In the genomic region with DNA sequence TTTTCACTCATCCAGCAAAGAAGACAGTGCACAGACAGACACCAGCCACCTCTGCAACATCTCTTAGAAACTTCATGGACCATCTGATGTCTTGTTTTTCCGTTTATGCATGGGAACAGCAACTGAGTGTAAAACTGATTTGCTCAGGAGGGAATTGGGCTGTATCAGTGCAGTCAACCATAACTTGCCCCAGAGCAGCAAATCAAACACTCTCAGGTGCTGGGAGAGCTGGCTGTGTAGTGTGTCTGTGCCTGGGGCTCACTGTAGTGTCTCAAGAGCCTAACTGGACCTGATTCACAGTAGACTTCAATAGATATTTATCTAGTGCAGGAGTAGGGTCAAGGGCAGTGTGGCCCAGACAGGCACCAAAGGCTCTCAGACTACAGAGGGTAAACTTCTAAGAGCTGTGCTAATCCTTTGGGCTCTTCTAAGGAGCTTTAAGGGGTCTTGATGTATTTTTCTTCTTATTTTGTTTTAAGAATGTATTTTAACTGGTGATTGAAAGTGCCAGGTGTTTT, we compare ENCODE assay signal across 19 mouse cellular contexts. TPM values are rescaled to one million over a fixed set of nuclear protein-coding genes. Genes with fewer than 3 reads are reported as not detected.
DNase-seq lines count a peak whose midpoint lies in the region; ATAC-seq and TF ChIP-seq lines count a peak whose summit lies in the region.
"Had no signal": no experiment of that assay in that cellular context is flagged by ENCODE, and none has a peak within 500 bp of the region (broad histone marks: within the 10 kb centered on the region; RNA-seq: fewer than 3 reads in every experiment).

No protein-coding gene starts in this region.

- no peak overlapping the region for H3K4me3 ChIP-seq in liver, adult 2 months (ENCODE audit: insufficient read depth, low read depth, low read length)
- no peak overlapping the region for H3K4me3 ChIP-seq in liver, embryonic 11.5 days (ENCODE audit: low read depth, low read length)
- H3K4me3 ChIP-seq in lung, embryonic 16.5 days (ENCODE audit: low read length), result no peak overlapping the region
- H3K4me3 ChIP-seq in lung, adult 2 months (replicated peaks; ENCODE audit: extremely low read depth, low read depth, low read length), result no peak overlapping the region
- H3K4me3 ChIP-seq in liver, postnatal 0 days (ENCODE audit: low read depth, low read length), result no peak overlapping the region
- H3K4me3 ChIP-seq: embryonic facial prominence, embryonic 13.5 days; forebrain, embryonic 12.5 days; heart, adult 2 months; heart, embryonic 12.5 days; hindbrain, embryonic 10.5 days had no signal

- no peaks in the 10 kb centered on the region for H3K79me2 ChIP-seq in liver, adult 2 months (ENCODE audit: control insufficient read depth, insufficient read depth, low read length)

- H3K27ac ChIP-seq in liver, adult 2 months (replicated peaks; ENCODE audit: insufficient read depth, low read depth, low read length), result peak overlapping the region; percentile 74
- no peak overlapping the region for H3K27ac ChIP-seq in liver, embryonic 11.5 days (ENCODE audit: low read depth, low read length)
- H3K27ac ChIP-seq in lung, embryonic 16.5 days (ENCODE audit: low read length), result peak overlapping the region; percentile 25; the same call in 1 of the 2 replicates
- peak overlapping the region; percentile 17 for H3K27ac ChIP-seq in liver, postnatal 0 days (ENCODE audit: low read depth)
- H3K27ac ChIP-seq: embryonic facial prominence, embryonic 13.5 days; forebrain, embryonic 12.5 days; heart, adult 2 months; hindbrain, embryonic 10.5 days had no signal

- H3K27me3 ChIP-seq in liver, adult 2 months (ENCODE audit: control insufficient read depth, insufficient read depth, low read length), result no peaks in the 10 kb centered on the region
- no peaks in the 10 kb centered on the region for H3K27me3 ChIP-seq in liver, embryonic 11.5 days (replicated peaks; ENCODE audit: control insufficient read depth, insufficient read depth, low read length)
- H3K27me3 ChIP-seq in lung, embryonic 16.5 days (ENCODE audit: control insufficient read depth, insufficient read depth, low read depth, low read length), result no peaks in the 10 kb centered on the region
- no peaks in the 10 kb centered on the region for H3K27me3 ChIP-seq in liver, postnatal 0 days (ENCODE audit: insufficient read depth, low read length)
- H3K27me3 ChIP-seq: CH12.LX; embryonic facial prominence, embryonic 13.5 days; forebrain, embryonic 12.5 days; heart, embryonic 12.5 days; Patski had no signal

- H3K4me1 ChIP-seq in liver, adult 2 months (ENCODE audit: control insufficient read depth, insufficient read depth, low read length), result peaks cover 8% of the 10 kb centered on the region; the same call in 1 of the 2 replicates
- no peaks in the 10 kb centered on the region for H3K4me1 ChIP-seq in liver, embryonic 11.5 days (replicated peaks; ENCODE audit: control insufficient read depth, insufficient read depth, low read length)
- no peaks in the 10 kb centered on the region; the same call in 1 of the 2 replicates for H3K4me1 ChIP-seq in lung, embryonic 16.5 days (replicated peaks; ENCODE audit: control insufficient read depth, insufficient read depth, low read length)
- H3K4me1 ChIP-seq in lung, adult 2 months (ENCODE audit: control insufficient read depth, insufficient read depth, low read length), result no peaks in the 10 kb centered on the region
- H3K4me1 ChIP-seq in liver, postnatal 0 days (ENCODE audit: insufficient read depth), result no peaks in the 10 kb centered on the region
- H3K4me1 ChIP-seq: forebrain, embryonic 12.5 days; heart, embryonic 12.5 days had no signal

- no peak for ATAC-seq in liver, embryonic 11.5 days (replicated peaks; ENCODE audit: low FRiP score)
- ATAC-seq in lung, embryonic 16.5 days (ENCODE audit: low read depth), result peak; percentile 81
- 0 out of 2 replicates have a peak, but pooled peaks have one; percentile 36 for ATAC-seq in liver, postnatal 0 days
- ATAC-seq: activated CD4-positive, CD25-positive, alpha-beta regulatory T cell, adult 4 months; forebrain, embryonic 16.5 days had no signal

- TF ChIP-seq POLR2A in liver, adult 2 months (IDR thresholded peaks at IDR 0.05; ENCODE audit: extremely low read depth, insufficient read depth, low read length), result no peak
- TF ChIP-seq POLR2A in lung, adult 2 months (IDR thresholded peaks at IDR 0.05; ENCODE audit: borderline replicate concordance, extremely low read depth, low read depth, low read length), result no peak

- H3K36me3 ChIP-seq in liver, adult 2 months (ENCODE audit: control insufficient read depth, insufficient read depth, low read length), result no peaks in the 10 kb centered on the region
- H3K36me3 ChIP-seq in liver, embryonic 11.5 days (ENCODE audit: control insufficient read depth, insufficient read depth, low read length), result no peaks in the 10 kb centered on the region
- no peaks in the 10 kb centered on the region for H3K36me3 ChIP-seq in lung, embryonic 16.5 days (ENCODE audit: control insufficient read depth, insufficient read depth, low read length)
- H3K36me3 ChIP-seq in liver, postnatal 0 days (replicated peaks; ENCODE audit: insufficient read depth, low read length), result no peaks in the 10 kb centered on the region
- H3K36me3 ChIP-seq: embryonic facial prominence, embryonic 13.5 days; forebrain, embryonic 12.5 days; heart, embryonic 12.5 days; hindbrain, embryonic 10.5 days had no signal

- WGBS in liver, adult 2 months, result 10% methylated on average over 1 of the region's 1 CpGs
- 55% methylated on average over 1 of the region's 1 CpGs for WGBS in liver, embryonic 11.5 days
- 53% methylated on average over 1 of the region's 1 CpGs for WGBS in lung, embryonic 16.5 days
- 46% methylated on average over 1 of the region's 1 CpGs for WGBS in lung, adult 2 months
- 37% methylated on average over 1 of the region's 1 CpGs for WGBS in liver, postnatal 0 days (ENCODE audit: insufficient replicate concordance)

- no peaks in the 10 kb centered on the region for H3K9me3 ChIP-seq in liver, embryonic 11.5 days (ENCODE audit: control insufficient read depth, low read length)
- H3K9me3 ChIP-seq in lung, embryonic 16.5 days (ENCODE audit: control insufficient read depth, low read length), result no peaks in the 10 kb centered on the region
- H3K9me3 ChIP-seq in liver, postnatal 0 days (ENCODE audit: low read length), result no peaks in the 10 kb centered on the region
- H3K9me3 ChIP-seq: embryonic facial prominence, embryonic 13.5 days; forebrain, embryonic 12.5 days; heart, embryonic 12.5 days; hindbrain, embryonic 10.5 days had no signal

- H3K9ac ChIP-seq in liver, adult 2 months (ENCODE audit: low read depth, low read length), result no peak overlapping the region
- H3K9ac ChIP-seq in liver, embryonic 11.5 days (ENCODE audit: low read depth, low read length), result no peak overlapping the region
- H3K9ac ChIP-seq in lung, embryonic 16.5 days (ENCODE audit: low read length), result no peak overlapping the region
- H3K9ac ChIP-seq in liver, postnatal 0 days (replicated peaks), result no peak overlapping the region
- H3K9ac ChIP-seq: embryonic facial prominence, embryonic 13.5 days; forebrain, embryonic 12.5 days; heart, embryonic 12.5 days had no signal

- DNase-seq in kidney, adult 9 months, result peak; percentile 31
- no peak for DNase-seq in kidney, postnatal 4 days
- DNase-seq in liver, adult 2 months (ENCODE audit: extremely low read depth, low read depth, low spot score), result peak; percentile 84
- DNase-seq in liver, embryonic 11.5 days (ENCODE audit: low spot score), result no peak
- no peak for DNase-seq in lung, adult 2 months
- DNase-seq in liver, postnatal 0 days, result no peak
- DNase-seq: cerebellum, adult 11-12 months; cerebellum, adult 9-10 months; cerebellum, postnatal 25 days had no signal

- no peak for TF ChIP-seq EP300 in liver, postnatal 0 days (IDR thresholded peaks at IDR 0.05; ENCODE audit: low read depth)

- TF ChIP-seq CTCF in liver, adult 2 months (IDR thresholded peaks at IDR 0.05; ENCODE audit: low read depth, low read length), result no peak
- no peak for TF ChIP-seq CTCF in lung, adult 2 months (IDR thresholded peaks at IDR 0.05; ENCODE audit: insufficient read depth, low read length)
- TF ChIP-seq CTCF in liver, postnatal 0 days (IDR thresholded peaks at IDR 0.05; ENCODE audit: low read depth), result no peak

- no peak overlapping the region for H3K4me2 ChIP-seq in liver, embryonic 11.5 days
- H3K4me2 ChIP-seq in lung, embryonic 16.5 days (ENCODE audit: low read depth, low read length), result no peak overlapping the region
- H3K4me2 ChIP-seq in liver, postnatal 0 days (ENCODE audit: low read depth, low read length), result no peak overlapping the region
- H3K4me2 ChIP-seq: embryonic facial prominence, embryonic 13.5 days; forebrain, embryonic 12.5 days; heart, embryonic 12.5 days had no signal

RNA-seq across cellular contexts. Expression of gene C1qtnf3, which starts 50.3 kb away (rescaled TPM):
- 0.13 TPM in 1 of 2 replicates, not detected in the other for total RNA-seq in liver, adult 2 months (2014; rRNA removed)
- polyA plus RNA-seq in liver, adult 2 months (2012; rRNA removed), result 0.05 TPM in 2 replicates
- 0.69 and 0.96 TPM in 2 replicates for polyA plus RNA-seq in liver, embryonic 11.5 days (2014; fragmentation: Nextera tagmentation; extraction: Ambion mirVana)
- 5.5 and 6.7 TPM in 2 replicates for polyA plus RNA-seq in lung, embryonic 16.5 days (2015; fragmentation: Nextera tagmentation; extraction: Ambion mirVana)
- polyA plus RNA-seq in lung, adult 2 months (2012; rRNA removed), result 0.38 and 1.7 TPM in 2 replicates
- polyA plus RNA-seq in liver, postnatal 0 days (2015; fragmentation: Nextera tagmentation; extraction: Ambion mirVana), result 0.14 and 0.30 TPM in 2 replicates
- total RNA-seq: CH12.LX; heart, adult 2 months had no signal
- polyA plus RNA-seq: activated CD4-positive, CD25-positive, alpha-beta regulatory T cell, adult 4 months had no signal

Comparison
In these comparisons a context has a peak if more than half of its experiments do, and no peak if none do; other contexts are left out.
1. DNase-seq: peak in kidney, adult 9 months (single experiment) and liver, adult 2 months (single experiment); none in kidney, postnatal 4 days (0 of 2), liver, embryonic 11.5 days (single experiment), lung, adult 2 months (single experiment) and liver, postnatal 0 days (single experiment).